Mouse (Mus musculus): ENCODE data around the gene Supt7l. TPM values are rescaled to one million over a fixed set of nuclear protein-coding genes. Genes with fewer than 3 reads are reported as not detected.
"Not testable (repeated sequence)": the region's sequence is repeated elsewhere in the genome, so short reads cannot be mapped to it uniquely, and the experiment has no call there.

The Supt7l gene
- polyA plus RNA-seq (2012; rRNA removed): 12.9 and 16.7 TPM in 2 replicates

DNA sequence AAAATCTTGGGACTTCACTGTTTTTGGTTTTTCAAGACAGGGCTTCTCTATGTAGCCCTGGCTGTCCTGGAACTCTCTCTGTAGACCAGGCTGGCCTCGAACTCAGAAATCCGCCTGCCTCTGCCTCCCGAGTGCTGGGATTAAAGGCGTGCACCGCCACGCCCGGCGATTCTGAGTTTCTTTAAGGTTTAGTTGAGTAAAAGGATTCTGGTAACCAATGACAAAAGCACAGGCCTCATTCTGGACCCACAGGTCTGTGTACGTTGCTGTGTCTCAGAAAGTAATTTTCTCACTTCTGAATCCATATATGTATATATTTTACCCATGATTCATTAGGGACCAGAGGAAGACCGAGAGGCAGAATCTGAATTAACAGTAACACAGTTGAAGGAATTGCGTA, at the start of gene Supt7l:
TSS of gene Supt7l (minus strand) at position 101 of the 400 bp plus-strand sequence.
- not testable (repeated sequence) for DNase-seq (ENCODE audit: low spot score)

DNA sequence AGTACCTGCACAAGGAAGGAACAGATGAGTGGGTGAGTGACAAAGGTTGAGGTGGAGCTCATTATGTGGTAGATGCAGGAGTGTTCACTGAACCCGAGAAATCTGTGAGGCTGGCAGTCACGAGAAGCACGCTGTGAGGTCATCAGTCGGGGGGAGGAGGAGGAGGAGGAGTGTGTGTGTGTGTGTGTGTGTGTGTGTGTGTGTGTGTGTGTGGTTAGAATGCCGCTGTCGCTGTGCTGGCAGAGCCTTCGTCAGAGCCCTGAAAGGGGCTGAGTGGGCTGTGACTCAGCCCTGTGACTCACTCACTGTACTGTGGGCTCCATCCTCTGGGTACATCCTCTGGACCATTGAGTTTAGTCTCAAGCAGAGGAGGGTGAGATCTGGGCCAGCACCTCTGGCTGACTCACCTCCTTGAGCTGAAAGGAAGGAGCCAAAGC, 49.0 kb upstream of the Supt7l start:
- DNase-seq (ENCODE audit: low spot score): no peak

DNA sequence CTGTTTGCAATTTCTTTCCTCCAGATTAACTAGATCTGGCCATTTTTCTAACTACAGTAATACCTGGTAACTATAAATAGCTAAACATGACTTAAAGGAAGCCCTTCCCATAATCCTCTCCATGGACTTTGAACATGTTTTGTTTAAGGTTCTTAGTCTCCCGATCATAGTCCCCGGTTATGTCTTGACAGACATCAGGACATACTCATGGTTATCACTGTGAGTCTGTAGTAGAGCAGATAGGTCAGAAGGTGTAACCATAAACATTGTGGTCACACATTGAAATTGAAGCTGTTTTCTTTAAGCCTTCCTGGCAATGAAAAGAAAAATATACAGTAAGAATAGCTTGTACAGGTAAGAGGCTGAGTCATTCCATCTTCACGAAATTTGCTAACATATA, 46.1 kb upstream of the Supt7l start:
- no peak for DNase-seq (ENCODE audit: low spot score)

DNA sequence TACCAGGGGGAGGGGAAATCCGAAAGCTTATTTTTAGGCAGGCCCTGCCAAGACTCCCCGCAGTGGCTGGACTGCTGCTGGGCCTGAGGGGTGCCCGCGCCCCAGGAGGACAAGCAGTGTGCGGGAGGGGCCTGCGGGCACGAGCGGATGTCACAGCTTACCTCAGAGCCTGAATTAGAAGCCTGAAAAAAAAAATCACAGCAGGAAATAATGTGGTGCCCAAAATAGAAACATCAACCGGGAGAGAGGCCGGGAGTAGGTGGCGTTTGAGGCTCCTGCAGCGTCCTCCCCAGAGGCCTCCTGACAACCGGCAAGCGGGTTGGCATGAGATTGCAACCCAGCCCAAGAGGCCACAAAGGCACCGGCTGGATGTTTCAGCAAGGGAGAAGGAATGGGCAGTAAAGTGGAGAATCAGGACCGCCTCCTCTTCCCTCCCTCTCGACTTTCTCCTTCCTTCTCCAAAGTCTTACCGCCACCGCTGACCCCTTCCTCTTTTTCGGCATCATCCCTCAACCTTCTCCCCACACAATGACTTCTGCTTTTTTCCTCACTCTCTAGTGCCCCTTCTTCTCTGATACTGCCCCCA, 43.5 kb upstream of the Supt7l start:
- no peak for DNase-seq (ENCODE audit: low spot score)

DNA sequence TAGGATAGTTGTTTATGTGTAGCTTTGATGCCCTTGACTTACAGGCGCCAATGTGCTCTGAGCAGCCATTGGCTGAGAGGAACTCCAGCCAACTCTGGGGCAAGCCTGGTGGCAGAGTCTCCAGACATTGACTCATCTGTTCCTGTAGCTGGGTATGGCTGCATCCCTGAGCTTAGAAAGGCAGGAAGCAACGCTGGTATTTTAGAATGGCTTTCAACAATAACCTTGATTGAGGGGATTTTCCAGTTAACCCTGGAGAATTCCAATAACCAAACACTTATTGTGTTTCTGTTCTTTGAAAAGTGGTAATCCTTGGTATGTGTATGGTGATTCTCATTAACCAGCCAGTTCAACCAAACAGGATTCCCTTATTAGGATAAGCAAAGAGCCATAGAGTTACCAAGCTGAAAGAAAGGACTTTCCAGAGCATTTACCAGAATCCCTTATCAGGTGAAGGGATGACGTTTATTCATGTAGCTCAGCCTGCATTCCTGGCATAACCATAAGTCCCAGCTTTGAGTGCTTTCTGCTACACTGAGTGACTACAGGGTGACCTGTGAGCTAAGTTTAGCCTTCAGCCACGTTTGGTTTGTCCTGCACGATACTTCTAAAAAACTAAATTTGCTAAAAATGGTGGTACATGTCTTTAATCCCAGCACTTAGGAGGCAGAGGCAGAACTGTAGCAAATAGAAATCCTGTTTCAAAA, 40.5 kb upstream of the Supt7l start:
- no peak for DNase-seq (ENCODE audit: low spot score)

DNA sequence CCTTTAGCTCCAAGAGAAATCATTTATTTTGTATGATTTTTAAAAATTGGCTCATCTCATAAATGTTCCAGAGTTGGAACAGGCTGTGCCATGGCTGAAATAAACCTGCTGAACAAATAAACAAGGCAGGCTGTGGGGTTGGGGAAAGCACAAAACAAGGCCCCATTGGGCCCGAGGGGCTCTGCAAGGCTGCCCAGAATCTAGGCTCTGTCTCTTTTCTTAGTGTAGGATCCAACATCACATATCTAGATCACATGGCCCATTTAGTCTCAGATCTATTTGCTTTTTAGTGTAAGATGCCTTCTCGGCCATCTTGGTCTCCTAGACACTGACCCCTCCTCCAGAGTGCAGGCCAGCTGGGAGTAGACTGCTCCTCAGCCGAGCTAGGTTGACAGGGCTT, 38.9 kb upstream of the Supt7l start:
- DNase-seq (ENCODE audit: low spot score): no peak

DNA sequence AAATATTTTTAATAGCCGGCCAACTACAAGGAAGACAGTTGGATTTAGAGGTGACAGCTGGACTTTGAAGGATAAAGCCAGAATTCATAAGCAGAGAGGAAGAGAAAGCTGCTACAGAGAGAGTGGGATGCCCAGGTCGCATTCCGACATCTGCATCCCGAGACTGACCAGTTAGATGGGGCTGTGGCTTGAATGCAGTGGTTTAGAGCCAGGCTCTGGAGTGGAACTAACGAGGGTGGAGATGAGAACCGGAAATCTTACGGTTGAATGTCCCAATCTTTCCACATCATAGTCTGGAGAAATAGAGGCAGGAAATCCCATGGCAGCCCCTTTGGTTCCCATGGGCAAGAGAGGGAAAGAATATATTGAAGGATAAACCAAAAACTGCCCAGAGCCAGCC, 38.4 kb upstream of the Supt7l start:
- no peak for DNase-seq (ENCODE audit: low spot score)

DNA sequence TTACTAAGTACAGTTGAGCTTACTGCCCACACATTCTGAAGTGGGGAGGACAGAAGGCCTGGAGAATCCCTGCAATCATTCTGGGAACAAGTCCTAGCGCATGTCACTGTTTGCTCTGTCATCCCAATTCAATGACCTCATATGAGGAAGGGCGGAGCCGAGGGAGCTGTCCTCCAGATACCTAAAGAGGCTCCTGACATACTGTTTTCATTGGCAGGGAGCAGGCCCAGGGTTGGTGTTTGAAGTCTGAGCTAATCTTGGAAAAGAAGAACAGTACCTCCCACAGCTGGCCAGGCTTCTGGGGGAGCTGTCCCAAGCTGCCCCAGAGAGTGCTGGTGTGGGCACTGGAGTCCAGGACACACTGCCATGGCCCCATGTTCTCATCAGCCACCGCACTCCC, 37.4 kb upstream of the Supt7l start:
- no peak for DNase-seq (ENCODE audit: low spot score)

DNA sequence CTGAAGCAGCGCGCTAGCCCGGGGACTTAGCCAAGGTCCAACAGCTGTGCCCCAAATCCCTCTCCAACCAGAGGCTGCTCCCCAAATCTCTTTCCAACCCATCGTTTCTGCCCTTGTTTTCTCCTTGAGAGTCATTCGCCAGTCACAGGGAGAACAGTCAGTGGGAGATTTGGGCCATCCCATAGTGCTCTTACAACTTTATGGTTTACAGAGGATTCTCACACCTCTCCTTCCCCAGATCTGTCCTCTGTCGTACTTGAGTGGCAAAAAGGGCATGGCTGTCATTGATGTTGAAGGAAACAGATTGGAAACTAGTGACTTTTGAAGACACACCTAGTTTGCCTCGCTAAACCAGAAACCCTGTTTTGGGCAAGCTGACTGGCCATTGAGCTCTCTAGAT, 36.3 kb upstream of the Supt7l start:
- DNase-seq (ENCODE audit: low spot score): no peak

DNA sequence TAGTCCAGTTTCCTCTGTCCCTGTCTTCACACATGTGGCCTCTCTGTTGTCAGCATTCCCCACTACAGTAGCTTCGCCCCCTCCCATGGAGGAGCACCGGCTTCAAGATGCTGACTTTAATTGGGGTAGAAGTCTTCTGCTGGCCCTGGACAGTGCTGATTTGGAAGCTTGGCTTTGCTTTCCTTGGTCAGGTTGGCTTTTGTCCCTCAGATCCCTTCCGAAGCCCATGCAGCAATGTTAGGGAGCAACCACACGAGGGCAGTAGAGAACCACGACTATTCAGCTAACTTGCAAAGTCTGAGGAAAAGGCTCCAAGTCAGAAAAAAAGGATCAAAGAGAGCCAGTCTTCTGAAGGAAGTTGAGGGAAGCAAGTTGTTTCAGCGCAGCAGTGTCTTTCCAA, 35.9 kb upstream of the Supt7l start:
- no peak for DNase-seq (ENCODE audit: low spot score)

DNA sequence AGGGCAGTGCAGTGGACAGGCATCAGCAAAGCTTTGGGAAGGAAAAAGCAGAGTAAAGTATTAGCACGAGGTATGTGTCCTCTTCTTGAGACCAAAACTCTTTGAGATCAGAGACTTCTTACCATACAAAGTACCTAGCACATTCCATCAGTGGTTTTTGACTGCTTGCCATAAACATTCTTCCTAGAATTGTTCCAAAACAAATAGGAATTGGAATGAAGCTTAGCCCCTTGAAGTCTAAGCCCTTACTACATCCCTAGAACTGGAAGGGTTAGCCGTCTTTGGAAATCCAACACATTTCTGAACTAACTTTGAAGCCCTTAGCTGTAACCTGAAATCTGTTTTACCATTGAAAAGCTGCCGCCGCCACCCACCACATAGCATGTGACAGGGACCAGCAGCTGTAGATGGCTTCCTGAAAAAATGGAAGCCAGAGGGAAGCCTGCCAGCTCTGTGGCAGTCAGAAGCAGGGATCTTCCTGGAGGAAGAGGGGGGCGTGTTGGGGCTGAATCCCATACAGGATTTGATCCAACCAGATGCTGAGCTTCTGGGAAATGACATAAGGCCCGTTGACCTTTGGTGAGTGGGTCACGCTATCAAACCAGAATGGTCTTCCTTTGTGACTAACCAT, 34.5 kb upstream of the Supt7l start:
- DNase-seq (ENCODE audit: low spot score): no peak

DNA sequence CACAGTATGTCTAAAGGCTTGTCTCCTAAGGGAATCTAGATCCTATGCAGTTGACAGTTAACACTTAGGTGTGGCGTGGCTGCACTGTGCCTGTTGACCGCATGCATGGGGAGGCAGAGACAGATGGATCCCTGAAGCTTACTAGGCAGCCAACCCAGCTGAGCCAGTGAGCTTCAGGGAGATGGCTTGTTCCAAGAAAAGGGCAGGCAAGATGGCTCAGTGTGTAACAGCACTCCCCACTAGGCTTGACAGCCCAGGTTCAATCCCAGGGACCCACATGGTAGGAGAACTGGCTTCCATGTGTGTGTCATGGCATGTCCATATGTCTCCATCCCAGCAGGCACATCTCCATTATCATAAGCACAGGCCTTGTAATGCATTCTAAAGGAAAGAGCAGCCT, 32.7 kb upstream of the Supt7l start:
- no peak for DNase-seq (ENCODE audit: low spot score)

DNA sequence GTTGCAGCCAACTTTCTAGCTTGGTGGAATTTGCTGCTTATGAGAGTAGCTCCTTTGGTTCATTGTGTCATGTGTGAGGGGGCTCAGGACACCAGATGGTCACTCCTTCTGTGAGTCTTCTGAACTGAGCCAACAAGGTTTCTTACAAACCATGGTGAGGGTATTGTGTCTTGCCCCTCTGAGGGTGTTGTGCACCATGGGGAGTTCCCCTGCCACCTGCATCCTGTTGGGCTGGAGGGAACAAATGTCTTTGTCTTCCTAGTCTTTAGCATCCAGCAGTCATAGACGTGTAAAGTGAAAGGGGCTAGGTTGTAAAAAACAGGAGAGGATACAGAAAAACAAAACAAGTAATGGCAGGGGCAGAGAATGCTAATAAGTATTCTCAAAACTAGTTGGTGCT, 31.8 kb upstream of the Supt7l start:
- DNase-seq (ENCODE audit: low spot score): no peak

DNA sequence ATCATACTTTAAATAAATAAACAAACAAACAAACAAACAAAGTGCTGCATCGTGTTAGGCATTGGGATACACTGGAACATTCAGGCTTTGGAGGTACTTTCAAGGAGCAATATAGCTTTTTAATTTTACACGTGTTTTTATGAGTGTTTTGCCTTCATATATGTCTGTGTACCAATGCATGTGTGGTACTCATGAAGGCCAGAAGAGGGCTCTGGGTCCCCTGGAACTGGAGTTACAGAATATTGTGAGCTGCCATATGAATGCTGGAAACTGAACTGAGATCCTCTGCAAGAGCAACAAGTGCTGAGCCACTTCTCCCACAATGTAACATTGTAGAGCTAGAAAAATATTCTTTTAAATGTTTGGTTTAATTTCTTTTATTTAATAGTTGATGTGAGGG, 7.6 kb upstream of the Supt7l start:
- DNase-seq (ENCODE audit: low spot score): no peak

DNA sequence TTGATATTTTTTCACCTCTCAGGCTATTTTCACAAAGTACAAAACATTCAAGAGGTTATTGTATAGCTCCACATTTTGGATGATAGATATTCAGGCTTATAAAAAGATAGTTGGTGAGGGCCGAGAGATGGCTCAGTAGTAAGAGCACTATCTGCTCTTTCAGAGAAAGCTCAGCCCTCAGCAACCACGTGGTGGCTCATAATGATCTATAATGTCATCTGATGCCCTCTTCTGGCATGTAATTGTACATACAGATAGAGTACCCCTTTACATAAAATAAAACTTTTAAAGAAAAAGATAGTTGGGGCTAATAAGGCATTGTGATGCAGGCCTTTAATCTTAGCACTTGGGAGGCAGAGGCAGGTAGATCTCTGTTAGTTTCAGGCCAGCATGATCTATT, 953 bp upstream of the Supt7l start:
- DNase-seq (ENCODE audit: low spot score): no peak

DNA sequence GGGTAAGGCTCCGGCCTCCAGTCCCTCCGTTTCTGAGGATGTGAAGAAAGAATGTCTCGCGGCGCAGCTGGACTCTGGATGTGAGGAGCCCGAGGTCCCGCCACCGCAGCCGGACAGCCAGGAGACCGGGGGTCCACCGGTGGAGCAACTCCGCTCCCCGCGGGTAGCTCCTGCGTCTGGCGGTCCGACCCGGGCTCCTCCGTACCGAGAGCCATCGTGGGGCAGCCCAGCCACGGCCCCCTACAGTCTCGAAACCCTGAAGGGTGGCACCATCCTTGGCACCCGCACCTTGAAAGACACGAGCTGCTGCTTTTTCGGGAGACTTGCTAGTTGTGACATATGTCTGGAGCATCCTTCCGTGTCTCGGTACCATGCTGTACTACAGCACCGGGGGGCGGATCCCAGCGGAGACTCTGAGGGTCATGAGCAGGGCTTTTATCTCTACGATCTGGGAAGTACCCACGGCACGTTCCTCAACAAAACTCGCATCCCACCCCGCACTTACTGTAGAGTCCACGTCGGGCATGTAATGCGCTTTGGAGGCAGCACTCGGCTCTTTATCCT, 408 bp downstream of the Supt7l start:
- DNase-seq (ENCODE audit: low spot score): no peak

DNA sequence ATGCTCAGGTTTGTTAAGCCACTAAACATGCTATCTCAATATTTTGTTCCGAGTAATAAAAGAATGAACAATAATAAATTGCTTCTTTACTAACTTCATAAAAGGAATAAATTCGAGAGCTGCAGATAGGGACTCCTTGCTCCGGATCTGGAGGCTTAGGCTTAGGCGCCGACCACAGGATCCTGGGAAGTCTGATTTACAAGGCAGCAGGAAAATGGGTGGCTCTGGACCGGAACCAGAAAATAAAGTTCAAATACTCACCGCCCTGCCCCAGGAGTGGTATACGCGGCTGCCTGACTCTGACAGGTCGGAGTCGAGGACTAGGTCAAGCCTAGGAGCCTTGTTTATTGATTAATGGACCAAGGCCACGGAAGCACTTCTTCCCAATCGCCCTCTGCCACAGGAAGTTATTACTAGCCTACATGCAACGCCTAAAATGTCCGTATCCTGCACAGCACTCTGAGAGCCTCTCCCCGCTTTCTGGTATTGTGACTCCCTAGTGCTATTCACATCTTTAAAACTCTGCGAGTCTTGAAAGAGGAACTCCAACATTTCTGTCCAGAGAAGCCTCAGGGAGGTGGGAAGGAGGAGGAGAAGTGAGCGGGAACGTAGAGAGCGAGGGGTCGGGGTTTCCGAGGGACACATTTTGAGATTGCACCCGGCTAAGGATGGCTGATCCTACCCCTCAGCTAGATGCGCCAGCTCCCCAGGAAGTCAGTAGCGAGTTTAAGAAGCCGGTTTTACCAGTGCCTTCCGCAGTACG, 1.1 kb downstream of the Supt7l start, which contains the start of gene Slc4a1ap:
TSS of gene Slc4a1ap (plus strand) at position 642 of the 763 bp plus-strand sequence.
- peak; percentile 67 for DNase-seq (ENCODE audit: low spot score)

DNA sequence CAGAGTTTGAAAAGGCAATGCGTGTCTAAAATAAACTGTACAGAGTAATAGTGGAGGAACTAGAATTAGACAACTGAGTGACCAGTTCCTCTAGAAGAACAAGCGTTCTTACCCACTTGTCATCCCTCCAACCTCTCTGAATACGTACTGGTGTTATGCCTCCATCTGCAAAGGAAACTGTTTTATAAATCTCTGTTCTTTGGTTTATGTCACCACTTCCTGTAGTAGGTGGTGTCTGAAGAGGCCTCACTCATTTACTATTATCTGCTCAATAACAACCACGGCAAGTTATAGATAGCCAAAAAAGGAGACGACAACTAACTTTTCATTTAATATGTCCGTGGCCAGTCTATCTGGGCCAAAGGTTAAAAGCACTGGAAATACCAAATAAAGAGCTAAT, 7.1 kb downstream of the Supt7l start:
- no peak for DNase-seq (ENCODE audit: low spot score)

DNA sequence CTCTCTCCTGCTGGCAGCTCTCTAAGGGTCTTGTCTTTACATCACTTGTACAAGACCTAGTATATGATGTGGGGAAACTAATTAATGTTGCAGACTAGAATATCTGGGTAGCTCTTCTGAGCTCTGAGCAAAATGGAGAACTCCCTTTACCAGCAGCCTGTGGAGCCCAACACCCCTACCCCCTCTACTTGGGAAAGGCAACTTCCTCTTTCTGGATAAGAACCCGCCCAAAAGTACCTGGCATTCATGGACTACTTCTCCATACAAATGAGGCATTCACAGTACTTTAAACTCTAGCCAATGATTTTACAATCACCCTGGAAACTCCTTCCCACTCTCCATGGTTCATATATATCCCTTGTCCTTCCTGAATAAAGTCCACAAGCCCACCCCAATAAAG, 15.1 kb downstream of the Supt7l start:
- DNase-seq (ENCODE audit: low spot score): no peak

DNA sequence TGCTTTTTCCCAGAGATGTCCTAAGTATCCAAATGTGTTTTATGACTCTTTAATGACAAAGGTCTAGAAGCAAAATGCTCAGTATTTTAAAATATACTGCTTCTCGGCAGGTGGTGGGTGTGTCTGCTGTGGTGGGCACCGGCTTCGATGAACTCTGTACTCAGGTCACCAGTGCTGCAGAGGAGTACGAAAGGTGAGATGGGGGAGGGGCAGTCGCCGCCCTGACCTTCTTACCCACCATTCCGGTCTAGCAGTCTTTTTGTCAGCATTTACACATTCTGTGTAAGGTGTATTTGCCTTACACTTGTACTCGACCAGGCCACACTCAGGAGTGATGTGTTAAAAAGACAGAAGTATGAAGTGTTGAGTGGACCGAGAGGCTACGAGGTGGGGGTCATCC, 22.8 kb downstream of the Supt7l start:
- no peak for DNase-seq (ENCODE audit: low spot score)

DNA sequence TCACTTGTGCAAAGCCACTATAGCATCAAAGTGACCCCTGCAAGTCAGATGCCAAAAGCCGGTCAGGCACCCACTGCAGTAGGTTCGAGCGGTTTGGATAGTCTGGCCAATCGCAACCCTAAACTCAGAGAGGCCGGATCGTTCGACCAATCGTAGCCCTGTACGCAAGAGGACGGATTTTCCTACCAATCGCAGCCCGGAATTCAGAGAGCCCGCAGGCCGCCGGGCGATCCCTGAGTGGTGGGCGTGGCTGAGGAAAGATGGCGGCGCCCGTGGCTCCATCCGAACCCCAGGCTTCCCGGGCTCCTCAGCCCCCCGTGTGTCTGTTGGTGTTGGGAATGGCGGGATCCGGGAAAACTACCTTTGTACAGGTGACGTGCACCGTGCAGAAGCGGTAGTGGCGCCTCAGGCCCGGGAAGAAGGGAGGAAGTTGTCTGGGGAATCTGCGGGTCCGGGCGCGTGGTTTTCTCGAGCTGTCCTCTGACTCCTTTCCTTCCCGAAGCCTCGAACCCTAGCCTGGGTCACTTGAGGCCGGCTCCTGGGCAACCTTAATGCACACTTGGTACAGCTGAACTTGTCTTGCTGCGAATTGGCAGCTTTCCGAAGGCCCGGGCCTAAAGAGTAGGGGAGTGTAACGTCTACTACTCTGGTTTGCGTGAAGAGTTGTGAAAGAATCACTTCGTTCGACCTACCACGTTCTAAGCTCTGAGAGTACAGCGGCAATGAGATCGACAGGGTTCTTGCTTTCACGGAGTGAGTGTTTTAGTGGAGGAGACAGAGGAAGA, 32.9 kb downstream of the Supt7l start, which contains the start of gene Gpn1:
TSS of gene Gpn1 (plus strand) at position 229 of the 785 bp plus-strand sequence.
- DNase-seq (ENCODE audit: low spot score): peak; percentile 63
